Mouse (Mus musculus): Measurements from ENCODE around the gene Psmd3.

- TF ChIP-seq POLR2A (IDR thresholded peaks at IDR 0.05; ENCODE audit: extremely low read depth, insufficient read depth, low read length): no peak
- TF ChIP-seq CTCF (IDR thresholded peaks at IDR 0.05; ENCODE audit: low read depth, low read length): no peak
Observed at GRCm38 (mm10) chr11:98723098-98723497, 40.7 kb downstream of the Psmd3 start.

Data from liver, adult 2 months (tissue).